Mouse (Mus musculus) stomach, postnatal 0 days (tissue): ENCODE measurements around the gene Ndufs3. TPM values are rescaled to one million over a fixed set of nuclear protein-coding genes. Genes with fewer than 3 reads are reported as not detected.

Experiments
- ATAC-seq: fragments of 200-750 bp; cut with Nextera tagmentation; 2 replicates; pipeline ENCODE4 v1.8.0; 2017; ENCODE audit not compliant: low FRiP score, low TSS enrichment
- DNase-seq: peaks from one replicate; pipeline ENCODE4 v3.0.0-alpha.2; 2016; ENCODE audit warnings: low spot score
- H3K27ac ChIP-seq: fragments of 300-500 bp; sonication (generic); replicated peaks from 2 replicates; pipeline ENCODE4 v1.5.1; 2014; ENCODE audit warnings: mild to moderate bottlenecking, control low read depth
- H3K27me3 ChIP-seq: fragments of 300-500 bp; sonication (generic); 2 replicates; pipeline ENCODE4 v1.6.1; 2014; ENCODE audit warnings: low read length; ENCODE audit not compliant: control insufficient read depth, insufficient read depth
- H3K36me3 ChIP-seq: fragments of 300-500 bp; sonication (generic); 2 replicates; pipeline ENCODE4 v1.6.1; 2014; ENCODE audit warnings: low read length, mixed read lengths; ENCODE audit not compliant: control insufficient read depth, insufficient read depth
- H3K4me1 ChIP-seq: fragments of 300-500 bp; sonication (generic); replicated peaks from 2 replicates; pipeline ENCODE4 v1.6.1; 2014; ENCODE audit warnings: antibody characterized with exemption; ENCODE audit not compliant: control insufficient read depth, insufficient read depth
- H3K4me2 ChIP-seq: fragments of 300-500 bp; sonication (generic); replicated peaks from 2 replicates; pipeline ENCODE4 v1.6.1; 2014; ENCODE audit warnings: low read depth, mild to moderate bottlenecking, control low read depth, moderate library complexity
- H3K4me3 ChIP-seq: fragments of 300-500 bp; sonication (generic); 2 replicates; pipeline ENCODE4 v1.5.1; 2014; ENCODE audit warnings: low read depth, low read length, control low read depth
- H3K9ac ChIP-seq: fragments of 300-500 bp; sonication (generic); 2 replicates; pipeline ENCODE4 v1.6.1; 2014; ENCODE audit warnings: mild to moderate bottlenecking, low read length, control low read depth, mixed read lengths
- H3K9me3 ChIP-seq: fragments of 300-500 bp; sonication (generic); 2 replicates; pipeline ENCODE4 v1.6.1; 2016; ENCODE audit warnings: low read length; ENCODE audit not compliant: control insufficient read depth
- CTCF ChIP-seq: IDR thresholded peaks from 2 replicates; pipeline ENCODE4 v1.5.1; 2016; ENCODE audit warnings: antibody characterized with exemption, low read depth, mild to moderate bottlenecking, moderate library complexity
- EP300 ChIP-seq: optimal IDR thresholded peaks from 2 replicates; pipeline ENCODE3; 2016; ENCODE audit warnings: antibody characterized with exemption
- WGBS: fragments of 180-500 bp; shearing (Covaris S2); extraction: QIAGEN DNeasy Blood & Tissue Kit; methylation state at CpG from one replicate; pipeline ENCODE4 v1.1.7; 2014; 5-methylcytosine and 5-hydroxymethylcytosine counted together
- polyA plus RNA-seq: library from polyadenylated mRNA; unstranded; fragments of >200 nt; fragmentation: Nextera tagmentation; extraction: Ambion mirVana; gene quantifications from 2 replicates; pipeline ENCODE4 v1.2.1, GENCODE M21; 2015

The Ndufs3 gene
- polyA plus RNA-seq, 1 experiment from 2014 or later: 224 TPM

GRCm38 (mm10) chr2:90846171-90846570, 58.5 kb downstream of the Ndufs3 start:
- 0 out of 2 replicates have a peak, but pooled peaks cover 4% of the 10 kb centered on the region for H3K4me1 ChIP-seq
- peaks cover 9% of the 10 kb centered on the region for H3K36me3 ChIP-seq
- H3K4me2 ChIP-seq: peak overlapping the region; percentile 61
- H3K9ac ChIP-seq: no peak overlapping the region; the same call in 1 of the 2 replicates
- peak overlapping the region; percentile 96 for H3K4me3 ChIP-seq
- no peaks in the 10 kb centered on the region for H3K27me3 ChIP-seq
- DNase-seq: no peak
- H3K27ac ChIP-seq: peak overlapping the region; percentile 70; the same call in 1 of the 2 replicates
- H3K9me3 ChIP-seq: no peaks in the 10 kb centered on the region
- 52% methylated on average over 6 of the region's 6 CpGs for WGBS
- ATAC-seq: no peak
- TF ChIP-seq CTCF: no peak
- TF ChIP-seq EP300: no peak

DNA sequence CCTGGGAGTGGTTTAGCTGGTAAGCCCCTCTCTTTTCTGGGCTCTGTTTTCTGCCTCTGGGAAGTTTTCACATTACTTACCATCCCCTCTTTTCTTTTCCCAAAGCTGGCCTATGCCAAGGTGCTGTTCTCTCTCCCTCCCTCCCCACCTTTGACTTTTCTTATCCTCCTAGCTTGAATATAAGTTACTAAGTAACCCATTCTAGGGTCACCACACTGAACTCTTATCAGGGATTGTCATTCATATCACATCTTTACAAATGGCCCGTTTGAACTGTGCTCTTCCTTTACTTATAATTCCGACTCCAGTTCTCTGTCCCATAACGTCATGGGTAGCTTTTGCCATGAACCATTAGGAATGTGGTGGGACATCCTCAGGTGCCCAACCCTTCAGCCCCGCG, 59.4 kb downstream of the Ndufs3 start:
- ATAC-seq (no peak), DNase-seq (no peak)
- Histone ChIP-seq H3K36me3 (0 out of 2 replicates have a peak, but pooled peaks cover 2% of the 10 kb centered on the region), H3K9me3 (no peaks in the 10 kb centered on the region), H3K27ac (no peak overlapping the region), H3K4me3 (no peak overlapping the region), H3K27me3 (no peaks in the 10 kb centered on the region), H3K9ac (no peak overlapping the region), H3K4me2 (no peak overlapping the region), H3K4me1 (0 out of 2 replicates have a peak, but pooled peaks cover 4% of the 10 kb centered on the region)
- no peak for TF ChIP-seq CTCF
- TF ChIP-seq EP300: no peak
- WGBS: 61% methylated on average over 5 of the region's 5 CpGs

Other genes starting within 250 kb of the Ndufs3 start
- 8.1 and 8.4 TPM in 2 replicates for gene Nup160, start 227.6 kb downstream of the Ndufs3 start, polyA plus RNA-seq
- gene Fnbp4, start 159.5 kb downstream of the Ndufs3 start, polyA plus RNA-seq: 26.3 and 31.0 TPM in 2 replicates
- gene Agbl2, start 122.1 kb downstream of the Ndufs3 start, polyA plus RNA-seq: 0.28 and 0.35 TPM in 2 replicates
- gene Mtch2, start 57.7 kb downstream of the Ndufs3 start, polyA plus RNA-seq: 151 and 155 TPM in 2 replicates
- gene C1qtnf4, start 19.0 kb downstream of the Ndufs3 start, polyA plus RNA-seq: 19.4 and 20.7 TPM in 2 replicates
- gene Kbtbd4, start 87 bp downstream of the Ndufs3 start, polyA plus RNA-seq: 16.4 and 18.4 TPM in 2 replicates
- gene Celf1, start 35.6 kb upstream of the Ndufs3 start, polyA plus RNA-seq: 31.0 and 33.7 TPM in 2 replicates
- gene Rapsn, start 130.8 kb upstream of the Ndufs3 start, polyA plus RNA-seq: 1.3 and 1.8 TPM in 2 replicates
- gene Psmc3, start 149.2 kb upstream of the Ndufs3 start, polyA plus RNA-seq: 203 and 211 TPM in 2 replicates
- 19.1 and 19.4 TPM in 2 replicates for gene Slc39a13, start 165.6 kb upstream of the Ndufs3 start, polyA plus RNA-seq
- 6.4 and 7.0 TPM in 2 replicates for gene Spi1, start 177.6 kb upstream of the Ndufs3 start, polyA plus RNA-seq
- 0.02 and 0.07 TPM in 2 replicates for gene Mybpc3, start 213.3 kb upstream of the Ndufs3 start, polyA plus RNA-seq